Mouse (Mus musculus): ENCODE measurements around the gene Gm5475.
"Not testable (repeated sequence)": the region's sequence is repeated elsewhere in the genome, so short reads cannot be mapped to it uniquely, and the experiment has no call there.

Gm5475 gene

DNA sequence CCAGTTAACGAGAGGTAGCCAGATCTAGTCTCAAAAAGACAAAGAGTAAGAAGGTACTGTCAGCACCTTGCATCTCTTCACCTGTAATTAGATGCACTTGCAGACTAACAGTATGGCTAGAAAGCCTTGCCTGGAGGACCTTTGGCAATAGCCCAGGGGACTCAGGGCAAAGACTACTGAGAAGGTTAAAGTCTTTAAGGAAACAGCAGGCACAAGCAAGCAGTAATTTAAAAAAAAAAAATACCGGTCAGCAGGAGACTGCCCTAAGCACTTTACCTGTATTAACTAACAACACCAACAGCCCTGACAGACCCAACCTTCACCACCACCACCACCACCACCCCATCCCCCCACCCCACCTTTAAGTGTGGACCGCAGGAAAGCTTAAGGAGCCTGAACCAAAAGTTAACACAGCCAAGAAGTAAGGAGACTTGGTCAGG is at the start of gene Gm5475:
Gene Gm5475, plus strand, starts transcription at position 390 of the 440 bp plus-strand sequence.
- not testable (repeated sequence) for DNase-seq

- peak; percentile 72 for DNase-seq
These were observed 46.9 kb upstream of the Gm5475 start for GRCm38 (mm10) chr15:100375066-100375465.

DNA sequence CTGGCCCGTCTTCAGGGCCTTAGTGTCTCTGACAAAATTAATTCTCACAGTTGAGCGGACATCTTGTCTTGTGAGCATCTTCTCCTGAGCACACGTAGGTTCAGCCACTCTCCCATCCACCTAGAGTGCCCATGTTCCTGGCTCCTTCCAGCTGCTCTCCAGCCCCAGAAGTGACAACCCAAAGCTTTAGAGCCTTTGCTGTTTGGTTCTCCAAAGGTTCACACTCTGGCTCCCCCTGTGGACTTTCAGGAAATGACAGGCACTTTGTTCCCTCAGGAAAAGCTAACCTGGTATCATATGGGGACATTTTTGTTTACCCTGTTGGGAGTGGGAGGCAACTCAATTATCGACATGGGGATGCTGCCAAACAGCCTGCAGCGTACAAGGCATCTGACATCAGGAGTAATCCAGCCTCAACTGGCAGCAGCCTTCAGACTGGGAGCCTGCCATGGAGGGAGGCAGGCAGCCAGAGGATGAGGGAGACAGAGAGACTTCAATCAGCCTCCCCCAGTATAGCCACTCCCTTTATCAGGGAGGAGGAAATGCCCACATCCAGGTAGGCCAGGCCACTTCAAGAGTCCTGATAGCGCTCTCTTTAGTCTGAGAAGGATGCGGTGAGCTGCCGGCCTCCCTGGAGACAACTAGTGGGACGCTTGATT is 44.0 kb upstream of the Gm5475 start:
- not testable (repeated sequence) for DNase-seq

DNA sequence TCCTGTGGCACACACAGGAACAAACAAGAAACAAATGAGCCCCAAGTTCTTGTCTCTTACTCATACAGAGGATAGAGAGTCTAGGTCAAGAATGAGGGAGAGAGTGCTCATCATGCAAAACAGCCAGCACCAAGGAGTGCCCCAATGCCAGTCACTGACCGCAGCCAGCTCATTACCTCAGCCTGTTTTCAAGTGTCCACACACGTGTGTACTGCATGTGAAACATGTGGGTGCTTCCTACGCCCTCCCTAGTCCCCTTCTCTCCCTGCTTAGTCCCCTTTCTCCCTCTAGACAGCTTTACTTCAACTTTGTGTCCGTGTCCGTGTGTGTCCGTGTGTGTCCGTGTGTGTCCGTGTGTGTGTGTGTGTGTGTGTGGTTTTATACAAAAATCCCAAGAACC is 42.3 kb upstream of the Gm5475 start:
- no peak for DNase-seq

- DNase-seq, result no peak
These were observed 41.8 kb upstream of the Gm5475 start for GRCm38 (mm10) chr15:100380104-100380503.

DNA sequence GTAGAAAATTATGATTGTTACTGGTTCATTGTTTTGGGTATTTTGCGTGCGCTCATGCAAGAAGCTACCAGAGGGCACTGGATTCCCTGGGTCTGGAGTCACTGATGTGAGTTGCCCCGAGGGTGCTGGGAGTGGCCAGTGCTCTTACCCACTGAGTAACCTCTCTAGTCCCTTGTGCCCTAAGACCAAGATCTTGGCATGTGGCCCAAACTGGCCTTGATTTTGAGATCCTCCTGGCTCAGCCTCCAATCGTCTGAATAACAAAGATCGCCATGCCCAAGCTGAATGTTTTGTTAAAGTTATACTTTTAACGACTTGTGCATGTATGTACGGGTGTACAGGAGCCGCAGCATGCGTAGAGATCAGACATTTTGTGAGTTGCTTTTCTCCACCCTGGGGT is 36.2 kb upstream of the Gm5475 start:
- DNase-seq, result no peak

DNA sequence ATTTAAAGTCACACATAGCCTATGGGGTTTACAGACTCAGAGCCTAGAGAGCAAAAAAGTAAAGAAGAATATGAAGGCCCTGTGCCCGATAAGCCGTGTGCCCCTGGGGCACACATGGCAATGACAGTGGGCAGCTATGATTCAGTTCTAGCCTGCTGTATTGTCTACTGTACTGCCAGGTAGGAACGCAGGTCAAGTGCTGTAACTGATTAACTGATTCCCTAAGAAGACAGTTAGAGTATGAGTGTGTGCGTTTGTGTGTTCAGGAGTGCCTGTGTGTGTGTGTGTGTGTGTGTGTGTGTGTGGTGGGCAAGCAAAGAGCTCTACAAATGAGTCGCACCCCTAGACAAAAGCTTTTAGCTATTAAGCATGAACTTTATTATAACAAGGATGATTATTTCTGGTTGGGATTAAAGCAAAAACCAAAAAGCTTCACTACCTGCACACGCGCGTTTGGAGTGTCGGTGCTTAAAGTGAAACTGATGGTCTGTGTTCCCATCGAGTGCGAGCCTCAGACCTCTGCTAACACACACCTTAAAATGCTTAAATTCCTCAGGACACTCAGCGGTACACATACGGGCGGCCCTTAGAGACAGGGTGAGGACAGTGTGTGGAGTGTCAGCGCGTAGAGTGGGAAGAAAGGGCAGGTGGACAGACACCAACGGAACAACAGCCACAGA is 34.3 kb upstream of the Gm5475 start:
- no peak for DNase-seq

DNA sequence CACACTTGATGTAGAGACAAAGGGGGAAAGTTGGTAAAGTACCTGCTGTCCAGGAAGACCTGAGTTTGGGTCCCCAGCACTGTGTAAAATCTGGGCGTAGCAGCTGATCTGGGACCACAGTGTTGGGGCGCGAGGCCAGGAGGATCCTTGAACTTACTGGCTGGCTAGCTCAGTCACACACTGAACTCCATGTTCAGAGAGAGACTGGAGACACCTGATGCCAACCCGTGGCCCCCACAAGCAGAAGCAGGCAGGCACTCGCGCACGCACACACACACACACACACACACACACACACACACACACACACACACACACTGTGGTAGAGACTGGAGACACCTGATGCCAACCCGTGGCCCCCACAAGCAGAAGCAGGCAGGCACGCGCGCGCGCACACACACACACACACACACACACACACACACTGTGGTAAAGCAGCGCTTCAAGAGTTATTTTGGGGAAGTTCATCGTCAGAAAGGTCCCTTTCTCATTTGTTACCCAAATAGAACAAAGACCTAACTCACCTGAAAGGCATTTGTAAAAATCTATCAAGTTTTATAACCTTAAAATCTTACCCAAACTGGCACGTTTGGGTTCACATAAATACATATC is 33.6 kb upstream of the Gm5475 start:
- DNase-seq, result no peak

GRCm38 (mm10) chr15:100388886-100389285 is 33.1 kb upstream of the Gm5475 start:
- DNase-seq, result no peak

DNA sequence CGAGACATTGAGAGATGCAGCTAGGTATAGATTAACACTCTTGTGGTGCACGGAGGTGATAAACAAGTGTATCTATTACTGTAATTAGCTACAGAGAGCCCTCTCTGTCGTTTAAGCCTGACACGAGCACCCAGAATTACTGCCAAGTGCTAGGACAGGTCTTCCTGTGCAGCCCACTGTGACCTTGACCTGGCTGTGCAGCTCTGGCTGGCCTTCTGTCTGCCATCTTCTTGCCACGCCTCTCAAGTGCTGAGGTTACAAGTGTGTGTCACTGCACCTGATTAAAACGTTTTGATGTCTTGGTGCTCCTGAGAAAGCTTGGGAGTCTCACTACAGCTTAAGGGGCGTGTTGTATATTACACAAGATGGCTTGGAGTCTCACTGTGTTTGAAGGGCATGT is 30.9 kb upstream of the Gm5475 start:
- DNase-seq, result no peak

DNA sequence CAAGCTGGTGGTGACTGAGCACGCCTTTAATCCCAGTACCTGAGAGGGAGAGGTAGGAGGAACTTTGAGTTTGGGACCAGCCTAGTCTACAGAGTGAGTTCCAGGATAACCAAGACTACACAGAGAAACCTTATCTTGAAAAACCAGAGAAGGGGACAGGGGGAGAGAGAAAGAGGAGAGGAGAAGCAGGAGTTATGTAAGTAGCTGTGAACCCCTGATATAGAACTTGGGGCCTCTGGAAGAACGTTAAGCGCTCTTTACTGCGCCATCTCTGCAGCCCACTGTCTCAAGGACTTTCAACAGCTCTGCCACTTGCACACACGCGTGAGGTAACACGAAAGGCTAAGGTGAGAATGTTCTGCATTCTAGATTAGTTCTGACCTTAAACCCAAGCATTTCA is 30.3 kb upstream of the Gm5475 start:
- DNase-seq, result no peak

DNA sequence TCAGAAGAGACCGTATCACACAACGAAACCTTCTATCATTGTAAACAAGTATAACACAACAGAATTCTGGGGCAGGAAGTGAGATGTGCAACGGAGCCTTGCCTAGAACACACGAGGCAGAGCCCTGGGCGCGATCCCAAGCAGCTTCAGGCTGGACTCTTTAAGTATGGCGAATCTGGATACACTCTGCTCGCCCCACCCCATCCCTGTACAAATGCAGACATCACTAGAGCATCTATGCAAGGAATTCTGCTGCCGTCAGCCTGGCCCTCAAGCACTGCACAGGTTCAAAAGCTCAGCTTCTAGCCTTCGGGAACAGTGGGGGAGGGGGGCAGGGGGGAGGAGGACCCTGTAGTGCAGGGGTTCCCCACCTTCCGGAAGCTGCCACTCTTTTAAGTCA is 28.9 kb upstream of the Gm5475 start:
- no peak for DNase-seq

DNA sequence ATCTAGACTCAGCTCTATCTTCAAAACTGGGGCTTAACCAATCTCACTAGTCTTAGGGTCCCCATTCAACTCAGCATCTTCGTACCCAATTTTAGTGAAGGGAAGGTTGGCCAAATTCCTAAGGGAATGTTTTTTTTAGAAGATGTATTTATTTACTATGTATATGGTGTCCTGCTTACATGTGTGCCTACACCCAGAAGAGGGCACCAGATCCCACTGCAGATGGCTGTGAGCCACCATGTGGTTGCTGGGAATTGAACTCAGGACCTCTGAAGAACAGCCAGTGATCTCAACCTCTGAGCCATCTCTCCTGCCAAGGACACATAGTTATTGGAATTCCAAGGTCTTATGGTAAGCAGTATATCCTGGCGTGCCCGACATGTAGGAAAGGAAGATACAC is 26.4 kb upstream of the Gm5475 start:
- DNase-seq, result no peak

GRCm38 (mm10) chr15:100400592-100401250 is 21.2 kb upstream of the Gm5475 start:
- no peak for DNase-seq

- DNase-seq, result no peak
These were observed 20.1 kb upstream of the Gm5475 start for GRCm38 (mm10) chr15:100401811-100402210.

DNA sequence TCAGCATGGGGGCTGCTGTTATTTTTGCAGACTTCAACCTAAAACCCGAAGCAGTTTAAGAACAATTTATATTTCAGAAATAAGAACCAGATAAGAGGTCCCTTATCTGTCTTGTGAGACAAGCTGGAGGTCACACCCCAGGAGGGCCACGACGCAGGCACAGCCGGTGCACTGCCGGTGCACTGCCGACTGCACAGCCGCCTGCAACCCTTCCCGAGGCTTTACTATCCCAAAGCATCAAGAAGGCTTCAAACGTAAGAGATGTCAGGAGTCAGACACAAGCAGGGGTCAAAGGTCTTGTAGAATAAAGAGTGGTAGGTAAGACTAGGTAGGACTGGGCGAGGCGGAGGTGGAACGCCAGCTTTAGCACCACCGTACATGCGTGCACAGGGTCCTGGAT is 19.6 kb upstream of the Gm5475 start:
- no peak for DNase-seq

DNA sequence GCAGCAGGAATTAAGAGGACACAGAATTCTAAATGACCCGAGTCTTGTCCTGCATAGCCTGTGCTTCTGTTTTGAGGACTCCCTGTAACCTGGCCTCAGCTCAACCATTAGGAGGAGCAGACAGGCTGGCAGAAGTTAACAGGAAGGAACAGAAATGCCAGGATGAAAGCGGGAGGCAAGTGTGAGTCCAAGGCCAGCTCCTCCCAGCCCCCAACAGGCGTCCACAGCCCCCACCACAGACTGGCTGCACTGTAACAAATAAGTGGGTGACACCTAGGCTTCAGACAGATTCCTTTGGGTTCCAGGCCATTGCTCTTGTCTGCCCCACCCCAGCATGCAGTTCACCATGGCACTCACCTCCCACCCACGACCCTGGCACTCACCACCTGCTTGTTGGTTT is 19.1 kb upstream of the Gm5475 start:
- no peak for DNase-seq

- DNase-seq, result no peak
These were observed 18.5 kb upstream of the Gm5475 start for GRCm38 (mm10) chr15:100403318-100404000.

GRCm38 (mm10) chr15:100406088-100406487 is 15.9 kb upstream of the Gm5475 start:
- no peak for DNase-seq

DNA sequence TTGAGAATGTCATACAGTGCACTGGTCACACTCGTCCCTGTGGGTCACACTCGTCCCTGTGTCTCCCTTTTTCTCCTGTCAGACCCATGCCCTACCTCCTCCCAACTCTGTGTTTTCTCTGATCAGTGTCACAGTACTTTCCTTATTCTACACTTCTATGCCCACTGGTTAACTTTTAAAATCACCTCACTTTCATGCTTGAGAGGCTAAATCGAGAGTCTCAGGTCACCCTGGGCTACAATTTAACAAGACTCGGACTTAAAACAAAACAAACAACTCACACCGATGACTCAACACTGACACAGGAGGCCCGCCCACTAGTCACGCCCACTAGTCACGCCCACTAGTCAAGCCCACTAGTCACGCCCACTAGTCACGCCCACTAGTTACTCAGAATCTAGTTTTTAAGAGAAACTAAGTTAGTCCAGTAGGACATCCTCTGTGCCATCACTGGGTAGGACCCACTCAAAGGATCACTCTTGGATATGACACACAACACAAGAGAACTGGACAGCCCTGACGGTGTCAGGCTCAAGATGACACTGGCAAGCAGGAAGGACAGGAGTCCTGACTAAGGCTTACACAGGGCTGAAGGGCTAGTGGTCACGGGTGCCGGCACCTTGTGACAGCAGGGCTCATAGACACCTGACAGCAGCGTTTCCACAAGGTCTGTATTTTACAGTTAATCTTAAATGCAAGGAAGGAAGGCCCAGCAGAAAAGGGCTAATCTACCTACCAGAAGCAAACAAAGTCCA is 10.9 kb upstream of the Gm5475 start:
- no peak for DNase-seq

GRCm38 (mm10) chr15:100411731-100412130 is 10.2 kb upstream of the Gm5475 start:
- no peak for DNase-seq

- DNase-seq, result no peak
These were observed 8.6 kb upstream of the Gm5475 start for GRCm38 (mm10) chr15:100413306-100413705.
